Mouse (Mus musculus): Measurements from ENCODE around the gene B3gnt2. TPM values are rescaled to one million over a fixed set of nuclear protein-coding genes. Genes with fewer than 3 reads are reported as not detected.

B3gnt2 gene
- total RNA-seq, 1 experiment = 25.7 TPM

GRCm38 (mm10) chr11:22891242-22891641, 30.5 kb upstream of the B3gnt2 start:
- Histone ChIP-seq H3K4me3 (ENCODE audit: insufficient read depth in 1 of 2, low read depth in 1 of 2, low read length in 2 of 2, poor library complexity in 1 of 2, severe bottlenecking in 1 of 2) (no peak overlapping the region), H3K9ac (ENCODE audit: insufficient read depth, low read depth, low read length, poor library complexity, severe bottlenecking) (no peak overlapping the region), H3K4me1 (ENCODE audit: control insufficient read depth in 2 of 2, insufficient read depth in 2 of 2, low read length in 2 of 2, poor library complexity in 1 of 2) (no peaks in the 10 kb centered on the region), H3K9me3 (ENCODE audit: control insufficient read depth, insufficient read depth, low read depth, low read length) (no peaks in the 10 kb centered on the region), H3K27ac (ENCODE audit: insufficient read depth, low read depth, low read length, poor library complexity, severe bottlenecking) (no peak overlapping the region), H3K36me3 (ENCODE audit: control insufficient read depth, insufficient read depth, low read length, poor library complexity, severe bottlenecking) (no peaks in the 10 kb centered on the region)
- in situ Hi-C loops (cut with MboI; ENCODE audit: low sequenced_read_pairs in 2 of 2, unreplicated experiment in 2 of 2) = no loop called here
- TF ChIP-seq HCFC1 (IDR thresholded peaks at IDR 0.05; ENCODE audit: borderline replicate concordance, insufficient read depth, low read length) (no peak), MAFK (IDR thresholded peaks at IDR 0.05; ENCODE audit: insufficient read depth, low read depth, low read length) (no peak), CHD2 (IDR thresholded peaks at IDR 0.05; ENCODE audit: low read depth, low read length) (no peak), ZC3H11A (IDR thresholded peaks at IDR 0.05; ENCODE audit: borderline replicate concordance, low read depth, low read length) (no peak), ZNF384 (IDR thresholded peaks at IDR 0.05; ENCODE audit: low read depth, low read length) (no peak)
- no peak for DNase-seq (ENCODE audit: low read depth, low spot score)

DNA sequence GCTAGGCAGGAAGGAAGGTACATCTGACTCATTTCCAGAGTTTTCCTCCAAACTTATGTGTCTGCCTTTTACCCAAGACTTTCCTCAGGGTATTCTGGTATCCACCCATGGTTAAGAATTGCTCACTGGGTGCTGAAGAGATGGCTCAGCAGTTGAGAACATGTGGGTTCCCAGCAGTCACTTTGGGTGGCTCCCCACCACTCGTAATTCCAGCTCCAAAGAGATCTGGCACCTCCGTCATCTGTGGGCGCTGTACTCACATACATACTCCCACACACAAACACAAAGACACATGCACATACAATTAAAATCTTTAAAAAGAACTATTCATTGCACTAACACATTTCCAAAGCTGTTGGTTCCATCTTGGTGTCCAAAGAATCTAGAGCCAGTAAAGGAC, 28.5 kb upstream of the B3gnt2 start:
- H3K4me3 ChIP-seq (ENCODE audit: insufficient read depth in 1 of 2, low read depth in 1 of 2, low read length in 2 of 2, poor library complexity in 1 of 2, severe bottlenecking in 1 of 2) = no peak overlapping the region
- H3K36me3 ChIP-seq (ENCODE audit: control insufficient read depth, insufficient read depth, low read length, poor library complexity, severe bottlenecking) = no peaks in the 10 kb centered on the region
- in situ Hi-C loops (cut with MboI; ENCODE audit: low sequenced_read_pairs in 2 of 2, unreplicated experiment in 2 of 2) = no loop called here
- no peak for DNase-seq (ENCODE audit: low read depth, low spot score)
- H3K9ac ChIP-seq (ENCODE audit: insufficient read depth, low read depth, low read length, poor library complexity, severe bottlenecking) = no peak overlapping the region
- H3K27ac ChIP-seq (ENCODE audit: insufficient read depth, low read depth, low read length, poor library complexity, severe bottlenecking) = no peak overlapping the region
- no peaks in the 10 kb centered on the region for H3K9me3 ChIP-seq (ENCODE audit: control insufficient read depth, insufficient read depth, low read depth, low read length)
- no peak for TF ChIP-seq MAFK (IDR thresholded peaks at IDR 0.05; ENCODE audit: insufficient read depth, low read depth, low read length)
- H3K4me1 ChIP-seq (ENCODE audit: control insufficient read depth in 2 of 2, insufficient read depth in 2 of 2, low read length in 2 of 2, poor library complexity in 1 of 2) = no peaks in the 10 kb centered on the region

- in situ Hi-C loops (cut with MboI; ENCODE audit: low sequenced_read_pairs in 2 of 2, unreplicated experiment in 2 of 2) = no loop called here
- H3K9ac ChIP-seq (ENCODE audit: insufficient read depth, low read depth, low read length, poor library complexity, severe bottlenecking) = no peak overlapping the region
- no peaks in the 10 kb centered on the region for H3K36me3 ChIP-seq (ENCODE audit: control insufficient read depth, insufficient read depth, low read length, poor library complexity, severe bottlenecking)
- no peak overlapping the region for H3K27ac ChIP-seq (ENCODE audit: insufficient read depth, low read depth, low read length, poor library complexity, severe bottlenecking)
- no peak for TF ChIP-seq ZC3H11A (IDR thresholded peaks at IDR 0.05; ENCODE audit: borderline replicate concordance, low read depth, low read length)
- no peak for TF ChIP-seq MAFK (IDR thresholded peaks at IDR 0.05; ENCODE audit: insufficient read depth, low read depth, low read length)
- no peak for TF ChIP-seq HCFC1 (IDR thresholded peaks at IDR 0.05; ENCODE audit: borderline replicate concordance, insufficient read depth, low read length)
- TF ChIP-seq CHD2 (IDR thresholded peaks at IDR 0.05; ENCODE audit: low read depth, low read length) = no peak
- no peak for TF ChIP-seq ZNF384 (IDR thresholded peaks at IDR 0.05; ENCODE audit: low read depth, low read length)
- no peak overlapping the region for H3K4me3 ChIP-seq (ENCODE audit: insufficient read depth in 1 of 2, low read depth in 1 of 2, low read length in 2 of 2, poor library complexity in 1 of 2, severe bottlenecking in 1 of 2)
- H3K9me3 ChIP-seq (ENCODE audit: control insufficient read depth, insufficient read depth, low read depth, low read length) = no peaks in the 10 kb centered on the region
- DNase-seq (ENCODE audit: low read depth, low spot score) = no peak
- no peaks in the 10 kb centered on the region for H3K4me1 ChIP-seq (ENCODE audit: control insufficient read depth in 2 of 2, insufficient read depth in 2 of 2, low read length in 2 of 2, poor library complexity in 1 of 2)
Observed at GRCm38 (mm10) chr11:22886991-22887390, 26.2 kb upstream of the B3gnt2 start.

GRCm38 (mm10) chr11:22885350-22885749, 24.6 kb upstream of the B3gnt2 start:
- in situ Hi-C loops (cut with MboI; ENCODE audit: low sequenced_read_pairs in 2 of 2, unreplicated experiment in 2 of 2) = no loop called here
- Histone ChIP-seq H3K4me1 (ENCODE audit: control insufficient read depth in 2 of 2, insufficient read depth in 2 of 2, low read length in 2 of 2, poor library complexity in 1 of 2) (no peaks in the 10 kb centered on the region), H3K9ac (ENCODE audit: insufficient read depth, low read depth, low read length, poor library complexity, severe bottlenecking) (no peak overlapping the region), H3K9me3 (ENCODE audit: control insufficient read depth, insufficient read depth, low read depth, low read length) (no peaks in the 10 kb centered on the region), H3K36me3 (ENCODE audit: control insufficient read depth, insufficient read depth, low read length, poor library complexity, severe bottlenecking) (no peaks in the 10 kb centered on the region), H3K4me3 (ENCODE audit: insufficient read depth in 1 of 2, low read depth in 1 of 2, low read length in 2 of 2, poor library complexity in 1 of 2, severe bottlenecking in 1 of 2) (no peak overlapping the region), H3K27ac (ENCODE audit: insufficient read depth, low read depth, low read length, poor library complexity, severe bottlenecking) (no peak overlapping the region)
- TF ChIP-seq ZNF384 (IDR thresholded peaks at IDR 0.05; ENCODE audit: low read depth, low read length) = no peak
- no peak for TF ChIP-seq CHD2 (IDR thresholded peaks at IDR 0.05; ENCODE audit: low read depth, low read length)
- TF ChIP-seq MAFK (IDR thresholded peaks at IDR 0.05; ENCODE audit: insufficient read depth, low read depth, low read length) = no peak
- no peak for TF ChIP-seq ZC3H11A (IDR thresholded peaks at IDR 0.05; ENCODE audit: borderline replicate concordance, low read depth, low read length)
- no peak for TF ChIP-seq HCFC1 (IDR thresholded peaks at IDR 0.05; ENCODE audit: borderline replicate concordance, insufficient read depth, low read length)
- DNase-seq (ENCODE audit: low read depth, low spot score) = no peak

- Histone ChIP-seq H3K36me3 (ENCODE audit: control insufficient read depth, insufficient read depth, low read length, poor library complexity, severe bottlenecking) (no peaks in the 10 kb centered on the region), H3K9ac (ENCODE audit: insufficient read depth, low read depth, low read length, poor library complexity, severe bottlenecking) (no peak overlapping the region), H3K4me1 (ENCODE audit: control insufficient read depth in 2 of 2, insufficient read depth in 2 of 2, low read length in 2 of 2, poor library complexity in 1 of 2) (no peaks in the 10 kb centered on the region), H3K4me3 (ENCODE audit: insufficient read depth in 1 of 2, low read depth in 1 of 2, low read length in 2 of 2, poor library complexity in 1 of 2, severe bottlenecking in 1 of 2) (no peak overlapping the region), H3K27ac (ENCODE audit: insufficient read depth, low read depth, low read length, poor library complexity, severe bottlenecking) (no peak overlapping the region), H3K9me3 (ENCODE audit: control insufficient read depth, insufficient read depth, low read depth, low read length) (no peaks in the 10 kb centered on the region)
- TF ChIP-seq ZNF384 (IDR thresholded peaks at IDR 0.05; ENCODE audit: low read depth, low read length) (no peak), CHD2 (IDR thresholded peaks at IDR 0.05; ENCODE audit: low read depth, low read length) (no peak), ZC3H11A (IDR thresholded peaks at IDR 0.05; ENCODE audit: borderline replicate concordance, low read depth, low read length) (no peak), MAFK (IDR thresholded peaks at IDR 0.05; ENCODE audit: insufficient read depth, low read depth, low read length) (no peak), HCFC1 (IDR thresholded peaks at IDR 0.05; ENCODE audit: borderline replicate concordance, insufficient read depth, low read length) (no peak)
- in situ Hi-C loops (cut with MboI; ENCODE audit: low sequenced_read_pairs in 2 of 2, unreplicated experiment in 2 of 2) = no loop called here
- DNase-seq (ENCODE audit: low read depth, low spot score) = no peak
Observed at GRCm38 (mm10) chr11:22883676-22884075, 22.9 kb upstream of the B3gnt2 start.
